Mouse (Mus musculus) thymus, adult 2 months (tissue): ENCODE measurements around the gene D6Wsu163e. TPM values are rescaled to one million over a fixed set of nuclear protein-coding genes. Genes with fewer than 3 reads are reported as not detected.

Experiments
- DNase-seq: peaks from one replicate; pipeline ENCODE4 v3.0.0; 2021
- H3K27ac ChIP-seq: fragments of 200-500 bp; 2 replicates; pipeline ENCODE4 v1.5.1; 2012; ENCODE audit warnings: low read length, control low read depth; ENCODE audit not compliant: control insufficient read depth, insufficient read depth
- H3K27me3 ChIP-seq: fragments of 200-500 bp; 2 replicates; pipeline ENCODE4 v1.6.1; 2012; ENCODE audit warnings: mild to moderate bottlenecking, low read length, moderate library complexity, mixed read lengths; ENCODE audit not compliant: control insufficient read depth, insufficient read depth
- H3K36me3 ChIP-seq: fragments of 200-500 bp; 2 replicates; pipeline ENCODE4 v1.6.1; 2012; ENCODE audit warnings: mild to moderate bottlenecking, low read length, moderate library complexity; ENCODE audit not compliant: control insufficient read depth, insufficient read depth
- H3K4me1 ChIP-seq: fragments of 200-500 bp; replicated peaks from 2 replicates; pipeline ENCODE4 v1.6.1; 2012; ENCODE audit warnings: low read length; ENCODE audit not compliant: control insufficient read depth, insufficient read depth
- H3K4me3 ChIP-seq: fragments of 200-500 bp; 2 replicates; pipeline ENCODE4 v1.5.1; 2012; ENCODE audit warnings: mild to moderate bottlenecking, low read length, control low read depth, moderate library complexity; ENCODE audit not compliant: control insufficient read depth, insufficient read depth
- CTCF ChIP-seq: fragments of 200-500 bp; IDR thresholded peaks from 2 replicates; pipeline ENCODE4 v1.5.1; 2012; ENCODE audit warnings: mild to moderate bottlenecking, control low read depth, low read length, moderate library complexity, borderline replicate concordance; ENCODE audit not compliant: control insufficient read depth, poor library complexity, insufficient read depth; ENCODE audit errors: extremely low read depth
- POLR2A ChIP-seq: fragments of 200-500 bp; IDR thresholded peaks from 2 replicates; pipeline ENCODE4 v1.6.1; 2012; ENCODE audit warnings: mild to moderate bottlenecking, low read length, control low read depth, moderate library complexity; ENCODE audit not compliant: control insufficient read depth, poor library complexity, insufficient read depth; ENCODE audit errors: extremely low read depth
- WGBS: fragments of 180-500 bp; shearing (Covaris S2); methylation state at CpG from one replicate; pipeline ENCODE4 v1.1.7; 2018; 5-methylcytosine and 5-hydroxymethylcytosine counted together
- polyA plus RNA-seq: library from polyadenylated mRNA; depleted of rRNA; stranded (reverse); fragments of >200 nt; gene quantifications from 2 replicates; pipeline ENCODE4 v1.2.3, GENCODE M21; 2012

Gene D6Wsu163e
- polyA plus RNA-seq, 1 experiment = 7.0 TPM

GRCm38 (mm10) chr6:126932896-126933295, 6.9 kb upstream of the D6Wsu163e start:
- WGBS = 99% methylated on average over 2 of the region's 2 CpGs
- DNase-seq = no peak

GRCm38 (mm10) chr6:126938047-126938446, 1.7 kb upstream of the D6Wsu163e start:
- H3K27ac ChIP-seq = no peak overlapping the region
- WGBS = 86% methylated on average over 2 of the region's 2 CpGs
- no peak for TF ChIP-seq POLR2A
- TF ChIP-seq CTCF = no peak
- no peak for DNase-seq
- H3K4me3 ChIP-seq = no peak overlapping the region
- H3K27me3 ChIP-seq = no peaks in the 10 kb centered on the region
- H3K4me1 ChIP-seq = peaks cover 5% of the 10 kb centered on the region
- peaks cover 10% of the 10 kb centered on the region for H3K36me3 ChIP-seq

More at GRCm38 (mm10) chr6:126932896-126933295, 6.9 kb upstream of the D6Wsu163e start:
- H3K27ac ChIP-seq = no peak overlapping the region
- H3K4me3 ChIP-seq = no peak overlapping the region
- H3K36me3 ChIP-seq = peaks cover 26% of the 10 kb centered on the region
- TF ChIP-seq POLR2A = no peak
- no peak for TF ChIP-seq CTCF
- no peaks in the 10 kb centered on the region for H3K4me1 ChIP-seq
- H3K27me3 ChIP-seq = no peaks in the 10 kb centered on the region

- WGBS = under 1% methylated on average over 31 of the region's 31 CpGs
- Histone ChIP-seq H3K36me3 (peaks cover 8% of the 10 kb centered on the region), H3K27ac (no peak overlapping the region), H3K4me3 (peak overlapping the region; percentile 88), H3K27me3 (no peaks in the 10 kb centered on the region), H3K4me1 (peaks cover 5% of the 10 kb centered on the region)
- DNase-seq = no peak
- TF ChIP-seq POLR2A (no peak), CTCF (no peak)
Measured at GRCm38 (mm10) chr6:126938853-126939486, 792 bp upstream of the D6Wsu163e start.

GRCm38 (mm10) chr6:126940451-126940850, 689 bp downstream of the D6Wsu163e start:
- no peaks in the 10 kb centered on the region for H3K27me3 ChIP-seq
- H3K36me3 ChIP-seq = peaks cover 16% of the 10 kb centered on the region
- no peak for DNase-seq
- H3K4me3 ChIP-seq = no peak overlapping the region
- WGBS = 1% methylated on average over 5 of the region's 5 CpGs
- TF ChIP-seq POLR2A (no peak), CTCF (no peak)
- peaks cover 5% of the 10 kb centered on the region for H3K4me1 ChIP-seq
- no peak overlapping the region for H3K27ac ChIP-seq

GRCm38 (mm10) chr6:126948336-126948735, 8.6 kb downstream of the D6Wsu163e start:
- peaks cover 24% of the 10 kb centered on the region for H3K36me3 ChIP-seq
- no peaks in the 10 kb centered on the region for H3K27me3 ChIP-seq
- no peak overlapping the region for H3K27ac ChIP-seq
- TF ChIP-seq CTCF (no peak), POLR2A (no peak)
- 94% methylated on average over 4 of the region's 4 CpGs for WGBS
- DNase-seq = no peak
- H3K4me3 ChIP-seq = no peak overlapping the region
- H3K4me1 ChIP-seq = no peaks in the 10 kb centered on the region

- H3K27ac ChIP-seq = no peak overlapping the region
- no peak overlapping the region for H3K4me3 ChIP-seq
- DNase-seq = peak; percentile 60
- H3K27me3 ChIP-seq = no peaks in the 10 kb centered on the region
- H3K36me3 ChIP-seq = peaks cover 18% of the 10 kb centered on the region
- no peak for TF ChIP-seq POLR2A
- peak; percentile 85; the same call in 1 of the 2 replicates for TF ChIP-seq CTCF
- no peaks in the 10 kb centered on the region for H3K4me1 ChIP-seq
- 7% methylated on average over 10 of the region's 10 CpGs for WGBS
Measured at GRCm38 (mm10) chr6:126955734-126956133, 16.0 kb downstream of the D6Wsu163e start.

- Histone ChIP-seq H3K36me3 (peaks cover 14% of the 10 kb centered on the region), H3K4me1 (no peaks in the 10 kb centered on the region), H3K27me3 (no peaks in the 10 kb centered on the region), H3K4me3 (no peak overlapping the region), H3K27ac (no peak overlapping the region)
- DNase-seq = no peak
- no peak for TF ChIP-seq POLR2A
- TF ChIP-seq CTCF = no peak
- 97% methylated on average over 8 of the region's 8 CpGs for WGBS
Measured at GRCm38 (mm10) chr6:126961371-126962018, 21.7 kb downstream of the D6Wsu163e start.
